Mouse (Mus musculus) adipocyte (in vitro differentiated cells): Measurements from ENCODE around the gene Pou5f2.

ENCODE experiments used
- DNase-seq: peaks from one replicate; pipeline ENCODE4 v3.0.0-alpha.2; 2016; ENCODE audit warnings: low spot score

Pou5f2 gene

DNA sequence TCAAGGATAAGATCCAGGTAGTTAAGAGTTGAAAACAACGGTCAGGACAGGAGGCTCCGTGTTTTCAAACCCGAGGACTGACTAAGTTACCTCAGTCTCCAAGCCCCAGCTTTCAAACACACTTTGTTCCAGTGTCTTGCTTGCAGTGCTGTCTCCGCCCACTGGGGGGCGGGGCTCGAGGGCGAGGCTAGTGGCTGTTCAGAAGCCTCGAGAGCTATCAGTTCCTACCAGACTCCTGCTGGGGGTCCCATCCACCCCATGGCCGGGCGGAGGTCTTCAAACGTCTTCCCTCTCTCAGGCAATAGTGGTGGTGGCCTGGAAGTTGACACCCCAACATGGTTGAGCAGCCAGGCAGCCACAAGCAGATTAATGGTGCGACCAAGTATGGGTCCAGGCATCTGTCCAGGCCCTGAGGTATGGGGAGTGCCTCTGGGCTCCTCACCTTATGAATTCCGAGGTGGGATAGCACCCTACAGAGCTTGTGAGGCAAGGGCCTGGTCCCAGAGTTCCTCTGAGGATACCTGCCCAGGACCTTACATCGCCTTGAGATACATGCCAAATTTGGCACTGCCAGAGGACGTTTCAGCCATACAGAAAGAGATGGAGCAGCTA, at the start of gene Pou5f2:
TSS of gene Pou5f2 (plus strand) at position 220 of the 612 bp plus-strand sequence.
- DNase-seq: no peak

DNA sequence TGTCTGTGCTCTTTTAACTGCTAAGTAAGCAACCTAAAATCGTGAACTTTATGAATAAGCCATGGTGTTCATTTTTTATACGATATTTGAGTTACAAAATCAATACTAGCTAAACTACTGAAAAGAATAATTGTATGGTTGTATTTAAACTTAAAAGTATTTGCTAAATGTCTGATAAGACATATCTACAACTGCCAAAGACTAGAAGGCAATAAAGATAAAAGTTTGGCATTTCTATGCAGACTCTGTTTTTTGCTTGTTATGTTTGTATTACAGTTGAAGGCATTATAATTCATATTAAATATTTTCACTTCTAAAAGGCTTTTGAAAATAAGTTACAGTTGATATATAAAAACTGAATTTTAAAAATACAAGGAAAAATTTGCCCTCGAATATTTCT, 48.5 kb upstream of the Pou5f2 start:
- DNase-seq: no peak

DNA sequence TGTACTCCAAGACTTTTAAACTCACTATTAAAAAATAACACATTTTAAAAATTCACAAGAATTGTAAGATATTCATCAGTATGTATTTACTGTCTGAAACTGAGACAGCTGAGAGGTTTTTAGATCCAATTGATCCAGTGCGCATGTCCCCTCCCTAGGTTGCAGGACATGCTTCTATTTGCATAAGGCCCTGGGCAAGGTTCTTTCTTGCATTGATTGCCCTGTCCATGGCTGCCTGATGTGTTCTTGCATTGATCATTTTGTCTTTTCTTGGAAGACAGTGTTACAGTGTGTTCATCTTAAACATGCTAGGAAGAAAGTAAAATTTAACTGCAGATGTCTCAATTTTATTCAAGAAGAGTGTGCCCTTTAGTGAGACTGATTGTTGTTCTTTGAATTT, 47.6 kb upstream of the Pou5f2 start:
- no peak for DNase-seq

DNA sequence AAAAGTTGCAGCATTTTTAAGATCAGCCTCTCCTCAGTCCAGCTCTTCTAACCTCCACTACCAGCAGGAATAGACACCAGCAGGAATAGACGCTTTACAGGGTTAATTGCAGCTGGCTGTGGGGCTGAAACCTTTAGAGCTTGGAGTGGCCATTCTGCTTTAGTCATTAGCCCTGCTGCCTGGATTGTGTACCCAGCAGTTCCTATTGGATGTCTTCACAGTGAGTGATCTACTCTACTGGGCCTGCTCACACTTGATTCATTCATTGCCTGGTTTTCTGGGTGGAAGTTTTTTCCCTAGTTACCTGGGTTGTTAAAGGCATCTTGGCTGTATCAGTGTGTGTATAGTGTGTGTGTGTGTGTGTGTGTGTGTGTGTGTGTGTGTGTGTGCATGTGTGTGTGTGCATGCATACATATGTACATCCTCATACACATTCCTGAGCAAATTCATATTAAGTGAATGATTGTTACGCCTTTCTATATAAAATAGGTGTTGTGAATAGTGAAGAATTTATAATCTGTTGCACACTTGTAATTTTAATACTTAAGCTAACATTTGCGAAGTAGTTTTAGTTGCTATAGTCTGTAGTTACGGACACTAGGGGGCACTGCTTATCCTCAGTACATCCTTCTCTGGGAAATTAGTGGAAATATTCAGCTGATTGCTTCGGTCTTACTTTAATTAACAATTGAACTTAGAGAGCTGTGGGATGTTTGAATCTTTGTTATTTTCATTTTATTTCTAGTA, 42.4 kb upstream of the Pou5f2 start:
- DNase-seq: peak; percentile 62

DNA sequence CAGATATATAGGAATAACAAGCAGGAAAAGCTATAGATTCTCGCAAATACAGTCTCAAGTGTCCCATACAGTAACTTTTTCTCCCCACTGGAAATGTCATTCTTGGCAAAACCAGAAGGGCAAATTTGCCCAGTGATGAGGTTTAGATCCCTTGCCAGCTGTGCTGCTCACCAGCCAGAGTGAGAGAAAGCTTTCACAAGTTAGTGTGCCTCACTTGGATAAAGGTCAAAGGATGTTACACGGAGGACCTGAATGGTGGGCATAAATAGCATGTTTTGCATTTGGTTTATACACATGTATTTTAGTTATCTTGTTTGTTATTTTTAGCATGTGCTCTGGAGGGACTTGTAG, 41.9 kb upstream of the Pou5f2 start:
- DNase-seq: peak; percentile 36

DNA sequence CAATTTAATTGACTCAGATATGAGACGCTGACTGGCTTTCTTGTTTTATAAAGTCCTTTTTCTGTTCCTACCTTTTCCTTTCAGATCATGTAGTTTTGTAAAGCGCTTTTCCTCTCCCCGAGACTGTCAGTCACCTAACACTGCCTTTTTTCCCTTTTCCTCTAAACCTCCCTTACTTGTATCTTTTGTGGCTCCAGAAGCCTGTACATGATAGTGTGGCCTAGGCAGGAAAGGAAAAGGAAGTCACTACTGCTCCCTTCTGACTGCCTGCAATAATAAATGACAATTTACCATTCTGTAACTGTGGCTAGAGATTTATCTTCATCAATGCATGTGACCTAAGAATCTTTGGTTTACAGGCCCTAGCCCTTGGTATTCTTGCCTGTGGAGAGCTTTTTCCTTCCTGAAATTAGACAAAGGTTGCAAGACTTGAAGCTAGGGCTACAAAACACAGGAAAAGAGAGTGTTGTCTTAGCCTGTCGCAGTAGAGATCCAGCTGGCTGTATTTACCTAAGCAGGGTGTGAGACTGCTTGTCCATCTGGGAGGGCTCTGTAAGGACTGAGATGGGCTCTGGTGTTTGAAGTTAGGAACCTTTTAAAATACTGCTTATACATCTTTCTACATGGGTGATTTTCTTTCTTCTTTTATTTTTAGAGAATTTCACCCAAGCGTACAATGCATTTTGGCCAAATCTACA, 33.4 kb upstream of the Pou5f2 start:
- no peak for DNase-seq

DNA sequence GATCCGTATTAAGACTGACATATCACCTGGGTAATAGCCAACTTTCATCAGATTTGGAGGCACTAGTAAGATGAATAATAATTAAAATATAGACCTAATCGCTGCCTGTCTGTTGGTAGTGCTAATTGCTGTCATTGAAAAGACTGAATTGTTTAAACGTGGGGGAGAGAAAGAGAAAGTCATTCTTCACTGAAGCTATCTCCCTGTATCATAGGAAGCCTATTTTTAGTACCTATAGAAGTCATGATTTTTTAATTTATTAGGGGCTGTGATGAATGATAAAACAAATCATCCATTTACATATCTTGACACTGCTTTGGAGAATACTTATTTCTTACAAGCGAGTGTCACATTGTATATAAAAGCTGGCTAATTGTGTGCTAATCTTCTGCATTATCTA, 20.1 kb upstream of the Pou5f2 start:
- no peak for DNase-seq

DNA sequence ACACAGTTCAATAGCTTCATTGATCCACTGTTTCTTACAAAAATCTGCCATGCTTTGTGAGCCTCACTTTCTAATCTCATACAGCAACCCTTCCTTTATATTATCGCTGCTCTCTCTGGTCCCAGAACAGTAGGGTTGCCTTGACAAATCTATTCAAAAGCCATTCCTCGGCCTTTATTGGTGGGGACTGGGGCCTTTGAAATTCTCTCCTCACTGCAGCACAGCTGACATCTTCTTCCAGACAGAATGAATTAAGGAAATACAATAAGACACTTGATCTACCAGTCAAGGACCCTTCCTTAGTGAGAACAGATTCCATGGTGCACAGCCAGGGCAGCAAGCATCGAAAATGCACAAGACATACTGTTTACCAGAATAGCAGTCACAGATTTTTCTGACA, 19.4 kb upstream of the Pou5f2 start:
- no peak for DNase-seq

DNA sequence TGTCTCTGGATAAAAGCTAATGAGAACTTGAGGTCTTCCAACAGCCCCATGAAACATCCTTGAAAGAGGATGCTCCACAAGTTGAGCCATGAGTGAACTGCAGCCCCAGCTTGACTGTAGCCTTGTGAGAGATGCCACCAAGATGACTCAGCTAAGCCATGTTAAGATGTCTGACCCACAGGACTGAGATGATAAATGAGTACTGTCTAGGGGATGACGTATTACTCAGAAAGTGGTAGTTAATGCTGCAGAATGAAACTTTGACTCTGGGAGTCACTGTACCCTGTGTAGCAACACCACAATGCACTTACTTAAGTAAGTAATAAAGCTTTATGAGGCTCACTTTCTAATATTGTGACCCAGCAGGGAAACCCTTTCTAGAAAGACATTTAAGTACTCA, 14.5 kb upstream of the Pou5f2 start:
- no peak for DNase-seq

DNA sequence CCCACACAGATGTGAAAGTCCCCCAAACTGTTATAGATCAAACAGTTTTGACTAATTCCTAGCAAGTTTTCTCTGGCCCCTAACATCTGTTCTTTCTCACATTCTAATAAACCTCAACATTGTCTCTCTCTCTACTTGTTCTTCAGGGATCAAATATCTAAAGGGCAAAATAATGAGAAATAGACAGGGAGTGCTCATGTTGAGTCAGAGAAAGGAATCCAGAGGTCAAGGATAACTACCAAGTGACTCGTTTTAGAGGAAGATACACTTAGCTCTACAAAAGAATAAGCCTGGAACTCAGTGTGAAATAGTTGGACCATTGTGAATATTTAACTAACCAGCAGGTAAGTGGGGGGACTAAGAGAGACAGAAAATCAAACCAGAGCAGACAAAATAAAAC, 8.1 kb downstream of the Pou5f2 start:
- DNase-seq: no peak

DNA sequence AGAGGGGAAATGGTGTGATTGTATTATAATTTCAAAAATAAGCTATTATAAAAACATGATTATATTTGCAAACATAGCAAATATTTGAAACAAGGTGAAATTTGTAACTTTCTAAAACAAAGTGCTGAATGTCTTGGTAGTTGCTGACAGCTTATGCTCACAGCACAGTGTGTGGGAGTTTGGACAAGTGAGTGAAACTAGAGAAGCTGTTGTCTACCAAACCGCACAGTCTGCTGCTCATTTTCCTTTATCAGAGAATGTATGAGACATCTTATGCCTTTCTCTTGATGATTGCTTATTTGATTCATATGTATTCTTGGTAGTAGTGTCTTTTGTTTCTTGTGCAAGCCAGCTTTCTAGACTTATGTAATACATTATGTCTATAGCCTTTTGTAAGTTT, 12.5 kb downstream of the Pou5f2 start:
- no peak for DNase-seq

DNA sequence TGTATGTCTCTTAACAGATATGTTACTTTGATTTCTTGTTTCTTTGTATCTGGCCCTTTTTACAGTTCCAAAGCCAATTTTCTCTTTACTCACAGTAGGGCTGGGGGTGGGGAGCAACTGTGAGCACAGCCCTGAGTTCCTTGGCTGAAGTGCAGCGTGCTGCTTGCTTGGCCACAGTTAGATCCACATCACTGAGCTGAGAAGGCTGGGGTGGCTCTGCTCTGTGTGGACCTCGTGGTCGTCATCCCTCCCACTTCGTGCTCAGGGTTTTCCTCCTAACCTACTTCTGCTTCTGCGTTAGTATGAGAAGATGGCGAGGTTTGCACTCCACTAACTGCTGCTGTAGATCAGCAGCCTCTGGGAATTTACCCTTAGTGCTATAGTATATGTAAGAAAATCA, 18.5 kb downstream of the Pou5f2 start:
- DNase-seq: no peak

DNA sequence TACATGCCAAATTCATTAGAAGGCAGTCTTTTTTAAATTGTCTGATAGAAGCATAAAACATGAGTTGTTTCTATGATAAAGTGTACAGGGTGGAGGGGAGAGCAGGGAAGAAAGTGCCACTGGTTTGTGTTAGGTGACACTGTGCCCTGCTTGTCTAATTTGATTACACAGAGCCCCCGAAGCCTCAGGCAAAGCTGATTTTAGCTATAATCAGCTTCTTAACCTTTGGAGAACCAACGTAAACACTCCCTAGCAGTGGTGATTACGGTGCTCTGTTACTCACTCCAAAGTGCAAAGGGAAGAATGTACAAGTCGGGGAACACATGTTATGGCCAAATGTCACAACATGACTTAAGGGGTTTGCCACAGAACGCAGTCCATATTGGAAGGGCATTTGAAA, 20.4 kb downstream of the Pou5f2 start:
- DNase-seq: no peak
